Mouse (Mus musculus): ENCODE measurements at regions not wholly inside any gene's neighbourhood (a gene's known extent, or its start where the extent isn't known, plus 50 kb on each side); places are given as distances from the start of the nearest gene placed in this dataset.
A peak's percentile ranks its signal among the peaks of the same experiment; 100 is the strongest.

DNA sequence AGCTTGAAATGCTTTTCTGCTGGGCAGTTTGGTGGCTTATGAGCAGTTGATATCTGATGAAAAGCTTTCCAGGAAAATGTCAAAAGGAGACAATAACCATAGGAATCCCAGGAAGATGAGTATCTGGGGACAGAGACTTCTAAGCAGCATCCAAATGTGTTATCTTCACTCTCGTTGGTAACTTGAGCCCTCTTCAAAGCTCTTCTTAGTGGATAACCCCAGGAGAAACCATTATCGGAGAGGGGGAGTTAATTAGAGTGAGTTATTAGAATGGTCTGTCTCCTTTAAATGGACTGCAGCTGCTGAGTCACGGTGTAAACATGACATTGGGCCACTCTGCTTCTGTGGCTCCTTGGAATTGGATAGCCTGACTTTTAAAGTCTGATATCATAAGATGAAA lies 436.4 kb upstream of the Sox9 start:
- no peak for DNase-seq (ENCODE audit: low spot score)
- H3K4me3 ChIP-seq, result no peak overlapping the region
- H3K9me3 ChIP-seq (replicated peaks), result no peaks in the 10 kb centered on the region
- no peak overlapping the region for H3K27ac ChIP-seq (replicated peaks)
- no peaks in the 10 kb centered on the region; the same call in 1 of the 2 replicates for H3K4me1 ChIP-seq
- no peaks in the 10 kb centered on the region for H3K36me3 ChIP-seq
- no peaks in the 10 kb centered on the region for H3K27me3 ChIP-seq (ENCODE audit: low read depth, poor library complexity, severe bottlenecking)
- WGBS, result 53% methylated on average over 3 of the region's 3 CpGs

DNA sequence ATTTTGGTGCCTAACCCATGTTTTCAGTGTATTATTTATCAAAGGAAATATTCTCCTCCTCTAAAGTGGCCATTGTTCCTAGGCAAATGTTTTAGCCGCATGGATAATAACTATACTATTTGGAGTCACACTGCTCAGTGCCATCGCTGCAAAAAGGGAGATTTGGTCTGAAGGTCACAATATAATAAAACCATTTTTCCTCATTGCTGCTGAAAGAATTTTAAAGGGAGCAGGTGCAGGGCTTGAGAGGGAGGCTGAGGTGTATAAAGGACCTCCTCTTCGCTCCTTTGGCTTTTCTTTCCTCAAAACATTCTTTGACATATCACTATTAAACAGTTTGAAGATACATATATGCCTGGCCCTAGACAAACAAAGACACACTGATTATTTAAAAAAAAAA lies 435.9 kb upstream of the Sox9 start:
- H3K36me3 ChIP-seq, result no peaks in the 10 kb centered on the region
- H3K4me3 ChIP-seq, result no peak overlapping the region
- no peak overlapping the region for H3K27ac ChIP-seq (replicated peaks)
- H3K27me3 ChIP-seq (ENCODE audit: low read depth, poor library complexity, severe bottlenecking), result no peaks in the 10 kb centered on the region
- 95% methylated on average over 3 of the region's 3 CpGs for WGBS
- H3K4me1 ChIP-seq, result no peaks in the 10 kb centered on the region; the same call in 1 of the 2 replicates
- no peaks in the 10 kb centered on the region for H3K9me3 ChIP-seq (replicated peaks)
- DNase-seq (ENCODE audit: low spot score), result no peak

GRCm38 (mm10) chr11:112346532-112346931 lies 435.5 kb upstream of the Sox9 start:
- no peaks in the 10 kb centered on the region; the same call in 1 of the 2 replicates for H3K4me1 ChIP-seq
- 84% methylated on average over 7 of the region's 7 CpGs for WGBS
- no peak for DNase-seq (ENCODE audit: low spot score)
- H3K27ac ChIP-seq (replicated peaks), result no peak overlapping the region
- no peaks in the 10 kb centered on the region for H3K9me3 ChIP-seq (replicated peaks)
- no peaks in the 10 kb centered on the region for H3K27me3 ChIP-seq (ENCODE audit: low read depth, poor library complexity, severe bottlenecking)
- H3K4me3 ChIP-seq, result no peak overlapping the region
- no peaks in the 10 kb centered on the region for H3K36me3 ChIP-seq

DNA sequence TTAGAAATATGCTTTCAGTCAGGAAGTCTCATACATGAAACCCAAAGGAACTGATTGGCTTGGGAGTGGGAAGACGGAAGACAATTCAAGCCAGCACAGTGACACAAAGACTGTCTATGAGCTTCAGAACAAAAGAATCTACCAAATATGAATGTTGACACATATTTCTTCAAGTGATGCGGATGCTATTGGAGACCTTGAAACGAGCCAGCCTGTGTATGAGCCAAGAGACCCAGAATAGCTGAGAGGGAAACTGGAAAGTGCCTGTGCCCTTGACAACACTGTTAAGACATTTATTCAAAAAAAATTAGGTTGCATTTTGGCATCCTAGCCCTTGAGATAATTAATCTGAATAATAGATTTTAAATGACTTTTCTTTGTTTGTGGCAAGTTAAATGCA lies 426.7 kb upstream of the Sox9 start:
- no peaks in the 10 kb centered on the region for H3K4me1 ChIP-seq
- no peaks in the 10 kb centered on the region for H3K36me3 ChIP-seq
- no peak overlapping the region for H3K4me3 ChIP-seq
- no peaks in the 10 kb centered on the region for H3K27me3 ChIP-seq (ENCODE audit: low read depth, poor library complexity, severe bottlenecking)
- H3K27ac ChIP-seq (replicated peaks), result no peak overlapping the region
- 96% methylated on average over 3 of the region's 3 CpGs for WGBS
- DNase-seq (ENCODE audit: low spot score), result no peak
- no peaks in the 10 kb centered on the region for H3K9me3 ChIP-seq (replicated peaks)

DNA sequence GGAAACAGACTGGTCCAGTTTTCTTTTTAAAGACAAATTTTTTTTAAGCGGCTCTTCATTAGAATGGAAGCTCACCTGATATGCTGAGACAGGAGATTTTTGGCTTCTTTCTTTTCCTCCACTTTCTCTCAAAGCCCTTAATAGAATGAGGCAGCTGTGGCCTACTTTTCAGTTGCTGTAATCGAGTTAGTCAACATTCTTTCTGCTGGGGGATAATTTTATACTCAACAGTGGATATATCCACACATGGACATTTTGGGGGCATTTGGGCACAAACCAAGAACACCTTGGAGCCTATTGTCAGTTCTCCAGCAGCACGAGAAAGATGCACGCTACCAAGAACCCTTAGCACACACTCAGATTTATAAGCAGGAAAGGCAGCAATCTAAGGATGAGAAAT lies 415.3 kb upstream of the Sox9 start:
- no peak for DNase-seq (ENCODE audit: low spot score)
- Histone ChIP-seq H3K4me3 (no peak overlapping the region), H3K27ac (replicated peaks) (no peak overlapping the region), H3K36me3 (no peaks in the 10 kb centered on the region), H3K9me3 (replicated peaks) (no peaks in the 10 kb centered on the region), H3K27me3 (ENCODE audit: low read depth, poor library complexity, severe bottlenecking) (no peaks in the 10 kb centered on the region), H3K4me1 (no peaks in the 10 kb centered on the region)
- 90% methylated on average over 4 of the region's 4 CpGs for WGBS

GRCm38 (mm10) chr11:112370941-112371340 lies 411.1 kb upstream of the Sox9 start:
- Histone ChIP-seq H3K27me3 (ENCODE audit: low read depth, poor library complexity, severe bottlenecking) (no peaks in the 10 kb centered on the region), H3K4me1 (no peaks in the 10 kb centered on the region), H3K36me3 (no peaks in the 10 kb centered on the region), H3K27ac (replicated peaks) (no peak overlapping the region), H3K9me3 (replicated peaks) (no peaks in the 10 kb centered on the region), H3K4me3 (no peak overlapping the region)
- 93% methylated on average over 4 of the region's 4 CpGs for WGBS
- no peak for DNase-seq (ENCODE audit: low spot score)

DNA sequence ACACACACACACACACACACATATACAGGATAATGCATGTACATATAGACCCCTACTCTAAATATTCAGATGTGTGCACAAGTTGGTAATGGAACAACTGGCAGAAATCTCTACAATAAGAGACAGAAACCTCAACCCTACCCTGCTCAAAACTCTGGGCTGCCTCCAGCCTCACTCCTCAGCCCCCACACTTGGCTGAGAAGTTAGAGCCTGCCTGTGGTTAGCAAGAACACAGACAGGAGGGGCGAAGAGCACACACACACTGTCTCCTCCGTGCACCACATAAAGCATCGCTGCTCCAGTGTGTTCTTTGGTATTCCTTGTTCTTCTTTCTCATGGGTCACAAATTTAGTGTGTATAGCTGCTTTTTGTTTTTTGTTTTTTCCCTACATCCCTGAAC lies 382.0 kb upstream of the Sox9 start:
- no peaks in the 10 kb centered on the region for H3K36me3 ChIP-seq
- H3K27me3 ChIP-seq (ENCODE audit: low read depth, poor library complexity, severe bottlenecking), result no peaks in the 10 kb centered on the region
- no peak overlapping the region for H3K27ac ChIP-seq (replicated peaks)
- H3K4me1 ChIP-seq, result no peaks in the 10 kb centered on the region
- no peak overlapping the region for H3K4me3 ChIP-seq
- H3K9me3 ChIP-seq (replicated peaks), result no peaks in the 10 kb centered on the region
- no peak for DNase-seq (ENCODE audit: low spot score)
- WGBS, result 96% methylated on average over 3 of the region's 3 CpGs

- Histone ChIP-seq H3K36me3 (no peaks in the 10 kb centered on the region), H3K9me3 (replicated peaks) (no peaks in the 10 kb centered on the region), H3K27ac (replicated peaks) (no peak overlapping the region), H3K4me1 (peaks cover 10% of the 10 kb centered on the region), H3K4me3 (no peak overlapping the region), H3K27me3 (ENCODE audit: low read depth, poor library complexity, severe bottlenecking) (no peaks in the 10 kb centered on the region)
- 94% methylated on average over 8 of the region's 8 CpGs for WGBS
- DNase-seq (ENCODE audit: low spot score), result no peak
Observed at GRCm38 (mm10) chr11:112407681-112408080, 374.3 kb upstream of the Sox9 start.

GRCm38 (mm10) chr11:112412434-112412833 lies 369.6 kb upstream of the Sox9 start:
- DNase-seq (ENCODE audit: low spot score), result no peak
- no peaks in the 10 kb centered on the region for H3K36me3 ChIP-seq
- H3K27ac ChIP-seq (replicated peaks), result no peak overlapping the region
- no peaks in the 10 kb centered on the region for H3K27me3 ChIP-seq (ENCODE audit: low read depth, poor library complexity, severe bottlenecking)
- H3K4me1 ChIP-seq, result peaks cover 25% of the 10 kb centered on the region
- H3K4me3 ChIP-seq, result no peak overlapping the region
- H3K9me3 ChIP-seq (replicated peaks), result no peaks in the 10 kb centered on the region
- WGBS, result 25% methylated on average over 4 of the region's 4 CpGs

DNA sequence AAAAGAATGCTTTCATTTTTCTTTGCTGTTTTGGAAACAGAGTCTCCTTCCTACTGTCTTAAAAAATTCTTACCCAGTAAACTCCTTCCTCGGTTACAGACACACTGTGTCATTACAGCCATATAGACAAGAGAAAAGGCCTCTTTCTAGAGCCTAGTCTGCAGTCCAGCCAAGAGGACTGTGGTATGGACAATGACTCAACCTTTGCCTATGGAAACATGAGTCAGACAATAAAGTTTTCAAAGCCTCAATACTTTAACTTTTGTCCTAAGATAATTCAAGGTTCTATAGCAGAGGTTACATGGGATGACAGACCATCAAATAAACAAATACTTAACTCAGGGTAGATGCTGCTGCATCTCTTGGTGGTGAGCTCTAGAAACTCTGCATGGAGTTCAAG lies 339.4 kb upstream of the Sox9 start:
- WGBS, result 83% methylated on average over 1 of the region's 1 CpGs

GRCm38 (mm10) chr11:112443890-112444289 lies 338.1 kb upstream of the Sox9 start:
- H3K27ac ChIP-seq (replicated peaks), result no peak overlapping the region
- H3K4me1 ChIP-seq, result no peaks in the 10 kb centered on the region
- H3K27me3 ChIP-seq (ENCODE audit: low read depth, poor library complexity, severe bottlenecking), result no peaks in the 10 kb centered on the region
- DNase-seq (ENCODE audit: low spot score), result no peak
- H3K36me3 ChIP-seq, result no peaks in the 10 kb centered on the region
- H3K4me3 ChIP-seq, result no peak overlapping the region
- H3K9me3 ChIP-seq (replicated peaks), result no peaks in the 10 kb centered on the region
- 91% methylated on average over 4 of the region's 4 CpGs for WGBS

More for the DNA sequence above, 339.4 kb upstream of the Sox9 start:
- no peaks in the 10 kb centered on the region for H3K36me3 ChIP-seq
- no peaks in the 10 kb centered on the region for H3K27me3 ChIP-seq (ENCODE audit: low read depth, poor library complexity, severe bottlenecking)
- DNase-seq (ENCODE audit: low spot score), result no peak
- no peak overlapping the region for H3K27ac ChIP-seq (replicated peaks)
- H3K4me3 ChIP-seq, result no peak overlapping the region
- H3K9me3 ChIP-seq (replicated peaks), result no peaks in the 10 kb centered on the region
- no peaks in the 10 kb centered on the region for H3K4me1 ChIP-seq

- H3K27ac ChIP-seq (replicated peaks), result peak overlapping the region; percentile 30; the same call in 1 of the 2 replicates
- H3K27me3 ChIP-seq (ENCODE audit: low read depth, poor library complexity, severe bottlenecking), result no peaks in the 10 kb centered on the region
Observed at GRCm38 (mm10) chr11:112449632-112450031, 332.4 kb upstream of the Sox9 start.

GRCm38 (mm10) chr11:112450227-112450626 lies 331.8 kb upstream of the Sox9 start:
- H3K4me1 ChIP-seq, result peaks cover 12% of the 10 kb centered on the region
- no peaks in the 10 kb centered on the region for H3K27me3 ChIP-seq (ENCODE audit: low read depth, poor library complexity, severe bottlenecking)
- H3K27ac ChIP-seq (replicated peaks), result peak overlapping the region; percentile 52; the same call in 1 of the 2 replicates
- WGBS, result 60% methylated on average over 6 of the region's 6 CpGs
- H3K4me3 ChIP-seq, result no peak overlapping the region
- peak; percentile 35 for DNase-seq (ENCODE audit: low spot score)
- H3K9me3 ChIP-seq (replicated peaks), result no peaks in the 10 kb centered on the region
- H3K36me3 ChIP-seq, result no peaks in the 10 kb centered on the region

More at GRCm38 (mm10) chr11:112449632-112450031, 332.4 kb upstream of the Sox9 start:
- WGBS, result 43% methylated on average over 5 of the region's 5 CpGs
- no peaks in the 10 kb centered on the region for H3K36me3 ChIP-seq
- peaks cover 12% of the 10 kb centered on the region for H3K4me1 ChIP-seq
- H3K9me3 ChIP-seq (replicated peaks), result no peaks in the 10 kb centered on the region
- peak; percentile 19 for DNase-seq (ENCODE audit: low spot score)
- H3K4me3 ChIP-seq, result no peak overlapping the region

GRCm38 (mm10) chr11:112458075-112458474 lies 323.9 kb upstream of the Sox9 start:
- Histone ChIP-seq H3K4me1 (no peaks in the 10 kb centered on the region), H3K36me3 (no peaks in the 10 kb centered on the region), H3K9me3 (replicated peaks) (no peaks in the 10 kb centered on the region), H3K27ac (replicated peaks) (no peak overlapping the region), H3K4me3 (no peak overlapping the region), H3K27me3 (ENCODE audit: low read depth, poor library complexity, severe bottlenecking) (no peaks in the 10 kb centered on the region)
- DNase-seq (ENCODE audit: low spot score), result no peak
- WGBS, result 89% methylated on average over 2 of the region's 2 CpGs

Data from midbrain, embryonic 10.5 days (tissue).